Mouse (Mus musculus) embryonic fibroblast, embryonic 13.5 days (primary cell): ENCODE results near the gene Cnksr3.

ENCODE experiments used
- CTCF ChIP-seq: IDR thresholded peaks from 2 replicates; pipeline ENCODE4 v1.5.1; 2011; ENCODE audit warnings: mild to moderate bottlenecking, control low read depth, low read length, moderate library complexity, borderline replicate concordance; ENCODE audit not compliant: insufficient read depth
- POLR2A ChIP-seq: IDR thresholded peaks from 2 replicates; pipeline ENCODE4 v1.6.1; 2011; ENCODE audit warnings: low read depth, mild to moderate bottlenecking, control low read depth, low read length, moderate library complexity

DNA sequence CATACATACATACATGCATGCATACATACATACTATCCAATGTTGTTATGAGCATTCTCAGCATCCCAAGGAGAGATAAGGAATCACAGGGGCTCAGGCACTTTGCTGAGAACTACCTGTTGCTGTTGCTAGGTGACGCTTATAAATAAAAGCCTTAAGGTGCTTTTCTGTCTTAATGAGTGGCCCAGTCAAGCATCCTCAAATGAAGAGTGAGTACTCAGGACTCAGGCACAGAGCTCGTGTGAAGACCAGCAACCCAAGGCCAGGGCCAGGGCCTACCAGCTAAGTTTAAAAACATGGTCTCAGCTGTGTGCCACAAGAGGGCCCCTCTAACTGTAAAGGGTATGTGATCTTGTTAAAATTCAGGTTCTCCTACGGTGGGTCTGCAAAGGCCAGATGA is 6.5 kb downstream of the Cnksr3 start:
- TF ChIP-seq CTCF (no peak), POLR2A (no peak)
